Mouse (Mus musculus): ENCODE results near the gene Myocd.

The Myocd gene

DNA sequence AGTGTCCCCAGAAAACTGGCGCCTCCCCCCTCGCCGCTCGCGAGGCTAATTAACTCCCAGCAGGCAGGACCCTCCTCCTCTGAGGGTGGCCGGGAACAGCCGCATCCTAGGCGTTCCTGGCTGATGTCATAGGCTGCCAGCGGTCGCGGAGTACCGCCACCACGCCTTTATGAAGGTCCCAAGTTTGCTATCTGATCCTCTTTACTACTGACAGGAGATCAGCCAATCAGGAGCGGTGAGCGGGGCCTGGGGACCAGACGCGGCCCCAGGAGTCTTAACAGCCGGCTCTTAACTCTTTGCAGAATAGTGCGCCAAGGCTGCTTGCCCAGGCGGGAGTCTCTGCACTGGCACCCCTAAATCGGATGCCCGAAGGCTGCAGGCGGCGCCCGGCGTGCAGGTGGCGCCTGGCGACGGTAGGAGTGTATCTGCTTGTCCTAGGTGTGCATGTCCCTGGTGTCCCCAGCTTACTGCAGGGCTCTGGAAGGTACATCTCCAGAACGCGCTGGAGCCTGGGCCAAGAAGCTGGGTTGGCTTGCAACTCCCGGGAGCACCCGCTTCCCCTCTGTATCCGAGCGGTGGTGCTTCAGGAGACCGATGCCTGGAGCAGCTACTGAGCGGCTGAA, at the start of gene Myocd:
Myocd (minus strand) TSS at position 139 of the 623 bp plus-strand sequence.
- peak in 1 of 2 experiments; percentile 16 for DNase-seq (ENCODE audit: low spot score in 2 of 2)

DNA sequence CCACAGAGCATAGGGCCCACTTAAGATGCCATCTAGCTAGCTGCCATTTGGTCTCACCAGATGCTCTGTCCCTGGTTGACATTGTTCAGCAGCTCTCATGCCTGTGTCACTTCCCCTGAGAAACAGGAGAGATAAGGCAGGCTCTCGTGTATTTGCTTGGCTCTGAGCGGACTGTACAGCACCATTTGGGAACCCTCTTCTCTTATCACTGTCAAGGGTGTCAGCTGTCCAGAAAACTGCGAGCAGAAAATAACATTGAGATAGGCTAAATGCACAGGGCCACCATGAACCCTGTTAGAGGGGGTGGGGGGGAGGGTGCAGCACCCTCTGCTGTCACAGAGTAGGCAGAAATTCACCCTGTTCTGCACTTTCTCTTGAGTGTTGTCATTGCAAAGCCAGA, 34.0 kb upstream of the Myocd start:
- DNase-seq (ENCODE audit: low spot score in 2 of 2): no peak

DNA sequence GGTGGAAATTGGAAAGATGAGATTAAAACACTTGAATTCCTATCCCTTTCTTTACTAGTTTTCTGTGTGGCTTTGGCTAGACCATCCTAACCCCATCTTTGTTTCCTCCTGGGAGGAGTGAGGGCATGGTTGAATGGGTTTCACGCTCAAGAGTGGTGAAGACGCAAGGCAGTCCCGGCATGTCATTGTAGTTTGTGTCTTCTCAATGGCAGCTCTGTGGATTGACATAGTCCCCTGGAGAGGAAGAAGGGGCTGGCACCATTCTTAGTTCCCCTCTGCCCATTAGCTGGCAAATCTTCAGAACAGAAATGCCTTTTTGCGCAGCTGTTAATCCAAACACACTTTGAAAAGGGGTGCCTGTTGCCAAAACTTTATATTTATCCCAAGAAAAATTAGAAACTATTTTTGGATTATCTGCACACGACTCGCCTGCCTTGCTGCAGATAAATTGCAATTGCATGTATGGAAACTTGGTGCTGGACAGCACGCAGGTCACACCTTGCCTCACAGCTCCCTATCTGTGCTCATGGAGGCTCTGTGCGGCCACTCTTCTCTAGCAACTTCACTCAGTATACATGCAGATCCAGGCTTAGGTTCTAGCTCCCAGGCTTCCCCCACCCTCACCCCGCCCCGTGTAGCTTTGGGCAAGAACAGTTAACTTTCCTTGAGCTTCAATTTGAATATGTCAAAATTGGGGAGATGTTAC, 24.5 kb upstream of the Myocd start:
- DNase-seq (ENCODE audit: low spot score in 2 of 2): no peak

DNA sequence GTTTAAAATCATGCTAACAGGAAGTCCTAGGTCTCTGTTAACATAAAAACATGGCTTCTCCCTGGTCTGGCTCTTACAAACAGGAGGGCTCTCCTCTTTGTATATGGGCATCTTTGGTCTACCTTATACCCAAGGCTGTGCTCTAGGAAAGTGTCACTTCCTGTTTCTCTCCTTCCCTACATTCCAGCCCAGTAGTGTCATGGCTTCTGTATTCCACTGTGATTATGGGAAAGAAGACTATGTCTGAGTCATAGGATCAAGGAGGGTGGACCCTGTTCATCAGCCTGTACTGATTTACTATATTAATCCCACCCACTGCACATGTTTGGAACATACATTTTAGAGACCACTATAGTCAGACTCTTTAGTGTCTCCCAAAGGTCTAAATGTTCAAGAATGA, 23.2 kb upstream of the Myocd start:
- DNase-seq (ENCODE audit: low spot score in 2 of 2): no peak

DNA sequence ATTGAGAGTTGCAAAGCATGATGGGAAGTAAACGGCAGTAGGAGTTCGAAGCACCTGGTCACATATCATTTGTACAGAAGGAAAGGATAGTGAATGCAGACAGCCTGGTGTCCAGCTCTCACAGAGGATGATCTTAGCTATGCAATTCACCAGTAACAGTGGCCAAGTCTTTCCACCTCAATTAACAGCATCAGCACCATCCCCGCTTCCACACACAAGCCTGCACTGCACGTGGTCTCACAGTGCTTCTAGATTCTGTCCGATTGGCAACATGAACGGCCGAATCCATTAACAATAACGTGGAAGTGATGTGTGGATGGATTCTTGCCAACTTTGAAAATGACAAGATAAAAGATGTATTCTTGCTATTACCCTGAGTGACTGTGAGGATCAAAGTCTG, 17.9 kb upstream of the Myocd start:
- DNase-seq (ENCODE audit: low spot score in 2 of 2): no peak

DNA sequence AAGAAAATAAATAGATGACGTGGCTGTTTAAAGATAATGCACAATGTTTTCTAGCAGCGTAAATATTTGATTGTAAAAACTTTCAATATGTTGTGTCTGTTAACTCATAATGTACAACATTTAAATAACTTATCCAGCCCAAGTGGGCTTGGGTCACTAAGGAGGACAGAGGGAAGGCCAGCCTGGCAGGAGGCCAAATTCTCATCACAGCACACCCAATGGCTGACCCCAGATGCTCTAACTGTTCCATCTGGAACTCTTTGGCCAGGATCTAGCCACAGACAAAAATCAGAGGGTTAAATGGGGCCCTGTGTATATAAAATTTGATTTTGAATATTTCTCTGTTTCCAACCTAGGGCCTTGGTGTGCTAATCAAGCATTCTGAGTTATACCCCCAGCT, 16.4 kb upstream of the Myocd start:
- DNase-seq (ENCODE audit: low spot score in 2 of 2): no peak

DNA sequence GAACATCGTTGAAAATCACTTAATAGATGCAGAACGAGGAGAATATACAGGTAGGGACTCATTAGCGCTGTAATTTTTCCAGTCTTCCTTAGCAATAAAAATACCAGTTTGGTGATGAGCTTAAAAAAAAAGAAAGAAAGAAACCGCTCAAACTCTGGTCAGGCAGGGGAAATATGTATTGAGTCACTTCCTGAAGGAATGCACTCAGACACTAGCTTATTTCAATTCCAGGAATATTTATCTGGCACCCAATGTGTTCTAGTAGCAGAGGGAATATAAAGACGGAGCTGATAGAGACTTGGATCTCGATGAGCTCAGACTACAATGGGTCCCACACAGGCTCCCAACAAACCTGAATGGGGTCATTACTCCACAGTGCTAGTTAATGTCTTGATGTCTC, 5.7 kb upstream of the Myocd start:
- no peak for DNase-seq (ENCODE audit: low spot score in 2 of 2)

DNA sequence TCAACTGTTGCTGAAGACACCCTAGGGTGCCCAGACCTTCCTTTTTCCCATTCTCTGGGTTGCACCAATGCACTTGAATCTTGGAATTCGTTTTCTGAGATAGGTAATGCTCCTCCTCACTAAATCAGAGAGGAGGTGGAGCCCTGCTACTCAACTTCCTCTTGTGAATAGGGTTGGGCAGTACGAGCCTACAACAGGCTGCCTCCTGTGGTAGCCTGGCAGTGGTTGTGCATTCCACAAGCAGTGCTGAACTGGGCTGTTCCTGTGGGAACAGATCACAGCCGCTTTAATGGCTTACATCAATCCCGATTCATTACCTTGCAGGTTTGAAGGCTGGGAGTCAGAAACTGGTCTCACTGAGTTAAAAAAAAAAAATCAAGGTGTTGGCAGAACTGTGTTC, 1.2 kb upstream of the Myocd start:
- no peak for DNase-seq (ENCODE audit: low spot score in 2 of 2)

DNA sequence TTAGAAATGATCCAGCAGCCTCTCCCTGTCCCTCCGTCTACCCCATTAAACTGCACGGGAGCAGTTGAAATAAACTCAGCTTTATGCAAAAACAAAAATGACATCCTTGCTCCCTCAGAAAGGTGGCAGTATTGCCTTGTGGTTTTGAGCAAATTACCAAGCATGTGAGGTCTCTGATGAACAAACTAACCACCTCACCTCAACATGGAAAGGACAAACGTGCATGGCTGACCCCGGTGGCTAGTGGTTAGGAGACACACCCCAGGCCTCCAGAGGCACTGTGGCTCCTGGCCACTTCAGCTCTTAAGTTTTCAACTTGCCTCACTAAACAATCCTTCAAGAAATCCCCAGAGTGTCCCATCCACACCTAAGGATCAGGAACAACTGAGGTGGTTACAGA, 1.5 kb downstream of the Myocd start:
- no peak for DNase-seq (ENCODE audit: low spot score in 2 of 2)

DNA sequence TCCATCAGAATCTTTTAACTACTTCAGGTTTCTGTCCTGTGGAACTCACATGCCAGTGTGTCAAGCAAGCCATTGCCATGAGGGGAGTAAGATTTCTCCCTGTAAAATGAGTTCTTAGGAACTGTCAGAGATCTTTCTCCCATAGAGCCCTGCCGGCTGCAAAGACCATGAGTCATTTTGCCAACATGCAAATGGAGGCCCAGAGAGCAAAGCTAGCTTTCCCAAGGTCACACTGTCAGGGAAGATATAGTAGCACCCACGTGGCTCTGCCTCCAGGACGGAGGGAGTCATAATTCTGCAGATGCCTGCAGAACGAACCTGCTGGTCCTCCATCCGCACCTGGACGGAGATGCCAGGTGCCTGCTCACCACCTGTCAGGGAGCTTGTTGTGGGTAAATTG, 6.3 kb downstream of the Myocd start:
- no peak for DNase-seq (ENCODE audit: low spot score in 2 of 2)

DNA sequence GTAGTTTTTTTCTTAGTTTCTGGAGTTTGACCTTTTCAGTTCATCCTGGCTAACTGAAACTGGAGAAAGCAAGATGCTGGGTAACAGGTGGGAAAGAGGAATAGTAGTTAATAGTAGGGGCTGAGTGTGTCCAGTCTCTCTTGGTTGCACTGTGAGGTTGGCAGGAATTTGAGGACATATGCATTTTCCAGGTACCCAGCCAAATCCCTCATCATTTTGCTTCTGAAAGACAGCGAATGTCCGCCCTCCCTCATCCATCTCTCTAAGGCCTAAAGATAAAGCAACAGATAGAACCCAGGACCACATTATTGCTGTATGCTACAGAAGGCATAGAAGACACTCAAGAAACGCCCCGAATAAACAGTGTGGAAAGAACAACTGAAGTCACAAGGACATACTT, 10.8 kb downstream of the Myocd start:
- no peak for DNase-seq (ENCODE audit: low spot score in 2 of 2)

DNA sequence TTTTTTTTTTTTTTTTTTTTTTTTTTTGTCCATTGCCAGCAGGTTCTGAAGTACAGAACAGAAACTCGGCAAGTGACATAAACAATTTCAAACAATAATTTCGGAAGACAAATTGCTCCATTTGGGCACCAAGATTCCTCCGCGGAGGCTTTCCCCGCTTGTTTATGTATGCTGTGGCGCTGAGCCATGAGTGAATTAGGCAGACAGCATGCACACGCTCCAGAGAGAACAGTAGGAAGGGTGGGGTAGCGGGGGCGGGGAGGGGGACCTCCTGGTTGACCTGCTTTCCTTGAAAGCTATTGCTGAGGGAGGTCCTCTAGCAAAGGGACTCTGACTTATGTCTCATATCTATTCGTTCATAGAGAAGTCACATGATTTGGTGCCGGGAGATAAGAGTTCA, 13.6 kb downstream of the Myocd start:
- no peak for DNase-seq (ENCODE audit: low spot score in 2 of 2)

DNA sequence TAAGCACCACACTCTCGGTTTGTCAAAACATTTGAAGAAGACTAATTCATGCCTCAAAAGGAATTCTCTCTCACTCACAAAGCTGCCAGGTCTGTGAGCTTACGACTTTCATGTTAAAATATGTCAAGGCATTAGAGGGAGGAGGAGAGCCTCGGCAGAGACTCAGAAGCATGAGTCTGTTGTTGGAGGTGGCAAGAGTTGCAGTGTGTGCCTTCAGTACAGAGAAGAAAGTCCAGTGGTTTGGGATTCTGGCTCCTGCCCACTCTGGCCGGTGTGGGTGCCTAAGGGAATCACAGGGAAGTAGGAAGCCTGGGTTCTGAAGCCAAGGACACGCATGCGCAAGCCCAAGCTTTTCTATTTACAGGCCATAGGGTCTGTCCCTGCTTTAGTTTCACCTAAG, 14.2 kb downstream of the Myocd start:
- DNase-seq (ENCODE audit: low spot score in 2 of 2): no peak

DNA sequence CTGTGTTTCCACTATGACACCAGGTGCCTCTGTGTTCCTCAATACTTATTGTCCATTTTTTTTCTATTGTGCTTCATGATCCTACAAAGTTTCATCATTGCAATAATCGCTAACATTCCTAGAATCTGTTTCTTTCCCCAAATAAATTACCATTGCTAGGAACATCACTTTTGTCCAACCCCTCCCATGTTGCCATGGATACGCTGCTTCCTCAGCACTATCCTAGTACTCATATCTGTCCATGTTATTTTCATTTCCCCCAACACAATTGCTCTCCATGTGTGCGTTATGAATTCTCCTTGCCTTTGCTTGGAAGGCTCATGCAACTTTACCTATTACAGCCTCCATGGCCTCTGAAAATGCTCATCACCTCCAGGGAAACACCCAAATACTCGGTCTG, 19.4 kb downstream of the Myocd start:
- no peak for DNase-seq (ENCODE audit: low spot score in 2 of 2)

DNA sequence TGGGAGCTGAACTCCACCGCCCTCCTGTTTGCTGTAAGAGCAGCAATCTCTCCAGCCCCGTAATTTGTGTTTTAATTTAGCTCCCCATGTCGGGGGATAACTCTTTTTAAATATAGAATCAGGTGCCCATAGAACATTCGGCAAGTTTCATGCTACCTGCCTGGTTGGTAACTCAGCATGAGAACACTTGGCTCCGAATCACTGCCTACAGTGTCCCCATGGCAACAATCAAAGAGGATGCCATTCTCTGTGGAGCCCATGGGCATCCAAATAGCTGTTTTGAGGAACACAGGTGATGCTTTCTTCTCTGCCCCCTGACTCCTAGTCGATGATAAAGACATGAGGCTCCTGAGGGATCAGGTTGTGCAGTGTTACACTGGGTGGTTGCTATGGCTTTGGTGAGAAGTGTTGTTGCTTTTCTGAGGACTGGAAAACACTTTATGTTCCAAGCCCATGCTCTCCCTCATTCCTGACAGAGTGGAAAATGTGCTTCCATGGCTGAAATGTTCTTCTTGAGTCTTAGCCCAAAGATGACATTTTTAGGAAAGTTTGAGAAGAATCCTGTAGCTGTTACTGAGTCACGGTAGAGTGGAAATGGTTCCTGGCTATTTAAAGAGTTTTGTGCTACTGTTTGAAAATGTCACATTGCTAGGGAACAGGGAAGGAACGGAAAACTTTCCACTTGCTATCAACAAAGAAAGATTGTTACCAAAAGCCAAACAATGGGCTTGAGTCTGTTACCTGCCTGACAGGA, 23.3 kb downstream of the Myocd start:
- DNase-seq (ENCODE audit: low spot score in 2 of 2): no peak

DNA sequence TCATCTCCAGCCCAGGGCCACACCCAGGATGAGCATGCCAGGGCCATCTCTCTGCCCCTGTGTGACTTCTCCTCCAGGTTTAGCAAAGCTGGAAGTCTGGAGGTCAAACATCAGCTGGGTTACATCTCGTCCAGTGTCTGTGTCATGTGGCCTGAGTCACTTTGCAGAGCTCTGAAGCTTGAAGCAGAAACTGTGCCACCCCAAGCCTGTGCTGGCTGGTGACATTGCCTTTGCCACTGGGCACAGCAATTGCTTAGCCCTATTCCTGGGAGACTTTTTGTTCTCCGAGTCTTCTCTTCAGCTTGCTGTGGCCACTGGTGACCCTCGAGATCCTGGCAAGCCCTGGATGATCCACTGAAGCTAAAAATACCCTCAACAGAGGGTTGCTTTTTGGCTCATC, 26.2 kb downstream of the Myocd start:
- DNase-seq (ENCODE audit: low spot score in 2 of 2): no peak

DNA sequence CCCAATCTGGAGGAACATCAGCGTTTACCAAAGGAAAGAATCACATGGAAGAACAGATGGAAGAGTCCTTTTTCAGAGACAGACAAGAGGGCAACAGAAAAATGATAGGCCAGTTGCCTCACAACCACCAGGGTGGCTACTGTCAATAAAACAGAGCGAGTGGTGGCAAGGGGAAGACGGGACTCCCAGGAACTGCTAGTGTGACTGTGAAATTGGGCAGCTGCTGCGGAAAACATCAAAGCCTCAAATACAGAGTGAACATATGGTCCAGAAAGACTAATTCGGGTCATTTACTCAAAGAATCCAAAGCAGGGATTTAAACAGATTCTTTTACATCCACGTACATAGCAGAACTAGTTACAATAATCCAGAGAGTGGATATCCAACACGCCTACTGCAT, 29.3 kb downstream of the Myocd start:
- no peak for DNase-seq (ENCODE audit: low spot score in 2 of 2)

DNA sequence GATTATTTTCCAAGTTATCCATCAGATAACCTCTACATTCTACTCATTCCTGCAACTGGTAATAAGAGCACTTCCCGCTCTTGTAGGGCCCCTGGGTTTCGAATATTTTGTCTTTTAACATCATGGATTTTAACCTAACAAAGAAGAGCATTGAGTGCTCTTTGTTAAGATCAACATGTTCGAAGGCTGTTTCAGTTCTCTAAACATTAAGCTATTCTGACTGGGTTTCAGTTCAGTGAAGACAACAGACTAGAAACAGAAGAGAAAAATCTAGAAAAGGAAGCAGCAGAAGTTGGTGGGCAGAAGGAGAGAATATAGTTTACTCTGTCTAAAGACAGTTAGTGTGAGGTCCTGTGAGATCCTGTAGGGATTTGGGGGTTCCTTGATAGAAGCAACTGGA, 31.9 kb downstream of the Myocd start:
- no peak for DNase-seq (ENCODE audit: low spot score in 2 of 2)

DNA sequence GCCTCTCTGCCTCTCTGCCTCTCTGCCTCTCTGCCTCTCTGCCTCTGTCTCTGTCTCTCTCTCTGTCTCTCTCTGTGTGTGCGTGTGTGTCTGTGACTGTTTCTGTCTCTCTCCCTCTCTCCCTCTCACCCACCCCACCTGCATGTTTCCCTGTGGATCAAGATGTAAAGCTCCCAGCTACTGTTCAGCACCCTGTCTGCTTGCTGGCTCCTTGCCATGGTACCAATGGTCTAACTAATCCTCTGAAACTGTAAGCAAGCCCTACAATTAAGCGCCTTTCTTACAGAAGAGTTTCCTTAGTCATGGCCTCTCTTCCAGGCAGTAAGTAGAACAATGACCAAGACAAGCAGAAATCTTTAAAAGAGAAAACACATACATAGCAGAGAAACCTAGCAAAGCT, 32.9 kb downstream of the Myocd start:
- no peak for DNase-seq (ENCODE audit: low spot score in 2 of 2)

DNA sequence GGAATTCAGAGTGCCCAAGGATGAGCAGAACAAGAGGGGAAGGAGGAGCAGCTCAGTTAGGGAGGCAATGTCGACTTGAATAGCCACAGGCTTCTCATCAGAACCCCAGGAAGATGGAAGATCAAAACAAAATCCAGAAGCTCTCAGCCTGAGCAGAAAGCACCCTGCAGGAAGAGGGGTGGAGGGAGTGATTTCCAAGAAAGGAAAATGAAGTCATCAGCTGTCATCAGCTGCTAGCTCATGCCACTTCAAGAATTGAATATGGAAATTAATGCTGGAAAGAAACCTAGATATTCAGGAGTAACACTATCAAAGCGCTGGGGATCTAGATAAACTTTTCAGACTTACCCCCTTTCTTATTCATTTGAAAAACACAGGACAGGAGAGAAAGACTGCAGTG, 34.4 kb downstream of the Myocd start:
- no peak for DNase-seq (ENCODE audit: low spot score in 2 of 2)

DNA sequence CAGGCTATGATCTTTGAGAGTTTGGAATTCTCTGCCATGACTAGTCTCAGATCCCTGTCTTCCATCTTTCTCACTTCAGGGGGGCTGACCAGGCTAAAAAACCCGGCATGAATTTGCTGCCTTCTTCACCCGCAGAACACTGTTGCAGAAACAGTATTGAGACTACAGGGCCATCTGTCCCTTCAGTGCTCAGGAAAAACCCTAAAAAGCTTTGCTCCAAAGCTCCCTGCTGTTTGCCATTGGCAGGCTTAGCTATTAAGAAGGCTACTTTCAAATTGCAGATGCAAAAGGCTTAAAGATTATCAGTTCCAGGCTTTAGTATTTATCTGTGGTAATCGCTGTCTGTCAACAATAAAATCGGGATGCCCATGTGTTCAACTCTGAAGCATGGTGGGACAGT, 38.0 kb downstream of the Myocd start:
- no peak for DNase-seq (ENCODE audit: low spot score in 2 of 2)

DNA sequence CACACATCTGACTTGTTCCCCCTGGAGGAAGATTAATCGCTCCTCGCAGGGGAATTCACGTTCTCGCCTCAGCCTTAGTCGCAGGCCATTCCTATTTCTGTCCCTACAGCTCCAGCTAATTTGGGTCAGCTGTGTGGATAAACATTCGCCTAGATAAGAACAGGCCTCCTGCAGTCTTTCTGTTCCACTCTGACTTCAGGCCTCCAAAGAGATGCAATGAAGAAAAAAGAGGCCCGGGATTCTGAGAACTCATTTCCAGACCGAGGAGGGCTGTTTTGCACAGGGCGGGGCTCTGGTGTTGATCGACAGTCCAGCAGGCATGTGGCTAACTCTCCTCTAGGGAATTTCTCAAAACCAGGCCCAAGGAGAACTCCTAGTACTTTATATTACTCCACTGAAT, 43.0 kb downstream of the Myocd start:
- no peak for DNase-seq (ENCODE audit: low spot score in 2 of 2)

DNA sequence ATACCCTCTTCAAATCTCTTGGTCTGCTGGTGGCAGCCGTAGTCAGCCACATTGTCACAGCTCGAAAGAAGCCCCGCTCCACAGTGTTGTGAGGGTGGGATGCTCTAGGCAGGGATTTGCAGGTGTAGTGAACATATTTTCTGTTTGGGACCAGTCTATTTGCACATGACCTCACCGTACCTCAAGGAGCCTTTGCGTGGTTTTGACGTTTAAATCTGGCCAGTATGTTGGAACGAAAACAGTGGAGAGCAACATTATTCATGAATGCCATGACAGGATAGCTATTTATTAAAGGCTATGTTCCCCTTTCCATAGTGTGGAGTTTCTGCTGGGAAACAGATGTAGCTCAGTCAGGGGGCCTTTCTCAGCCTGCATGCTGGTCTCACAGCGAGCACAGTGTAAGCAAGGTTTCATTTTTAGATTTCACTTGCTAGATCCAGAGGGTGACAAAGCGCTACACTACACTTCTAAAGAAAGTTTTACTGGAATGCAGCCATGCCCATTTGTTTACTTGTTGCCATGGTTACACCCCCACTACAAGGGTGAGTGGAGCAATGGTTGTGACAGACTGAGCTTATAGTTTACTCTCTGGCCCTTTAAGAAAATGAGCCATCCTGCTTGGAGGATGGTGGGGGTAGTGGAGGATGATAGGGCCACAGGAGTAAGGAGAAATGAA, 54.7 kb downstream of the Myocd start:
- DNase-seq (ENCODE audit: low spot score in 2 of 2): no peak
